In the genomic region with DNA sequence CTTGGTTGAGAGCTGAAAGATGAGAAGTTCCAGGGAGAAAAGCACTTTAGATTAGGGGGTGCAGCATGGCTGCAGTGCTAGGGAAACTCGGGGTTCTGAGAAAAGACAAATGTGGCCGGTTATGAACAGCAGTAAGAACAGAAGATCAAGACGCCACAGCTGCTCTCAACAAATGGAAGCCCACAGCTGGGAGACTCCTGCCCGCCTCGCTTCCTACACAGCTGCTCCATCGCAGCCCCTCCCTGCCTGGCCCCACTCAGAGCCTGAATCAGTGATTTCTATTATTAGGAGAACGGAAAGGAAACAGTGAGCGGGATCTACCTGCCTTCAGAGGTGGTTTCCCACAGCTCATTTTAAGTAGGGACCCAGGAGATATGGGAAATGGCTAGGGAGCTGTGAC, we compare ENCODE assay signal across 16 mouse cellular contexts.
DNase-seq lines count a peak whose midpoint lies in the region; ATAC-seq lines count a peak whose summit lies in the region.
"Had no signal": no experiment of that assay in that cellular context is flagged by ENCODE, and none has a peak within 500 bp of the region (broad histone marks: within the 10 kb centered on the region; RNA-seq: fewer than 3 reads in every experiment).

No protein-coding gene starts in this region.

- H3K36me3 ChIP-seq in forebrain, embryonic 13.5 days (ENCODE audit: poor library complexity, severe bottlenecking) = no peaks in the 10 kb centered on the region
- H3K36me3 ChIP-seq in forebrain, embryonic 10.5 days (replicated peaks) = no peaks in the 10 kb centered on the region
- no peaks in the 10 kb centered on the region for H3K36me3 ChIP-seq in hindbrain, embryonic 13.5 days
- no peaks in the 10 kb centered on the region for H3K36me3 ChIP-seq in hindbrain, embryonic 11.5 days (ENCODE audit: control insufficient read depth, insufficient read depth, low read length)
- H3K36me3 ChIP-seq in midbrain, embryonic 14.5 days (ENCODE audit: control insufficient read depth, insufficient read depth, low read length) = no peaks in the 10 kb centered on the region
- H3K36me3 ChIP-seq in midbrain, embryonic 11.5 days (ENCODE audit: control insufficient read depth, insufficient read depth, low read length) = no peaks in the 10 kb centered on the region
- H3K36me3 ChIP-seq: heart, embryonic 13.5 days had no signal

- H3K4me1 ChIP-seq in forebrain, embryonic 13.5 days = peaks cover 4% of the 10 kb centered on the region; the same call in 1 of the 2 replicates
- no peaks in the 10 kb centered on the region for H3K4me1 ChIP-seq in forebrain, embryonic 10.5 days
- H3K4me1 ChIP-seq in hindbrain, embryonic 13.5 days (replicated peaks) = peaks cover 8% of the 10 kb centered on the region; the same call in 1 of the 2 replicates
- H3K4me1 ChIP-seq in hindbrain, embryonic 11.5 days (replicated peaks; ENCODE audit: control insufficient read depth, insufficient read depth, low read length) = no peaks in the 10 kb centered on the region
- no peaks in the 10 kb centered on the region for H3K4me1 ChIP-seq in midbrain, embryonic 14.5 days (ENCODE audit: control insufficient read depth, insufficient read depth, low read length)
- H3K4me1 ChIP-seq in midbrain, embryonic 11.5 days (ENCODE audit: control insufficient read depth, insufficient read depth, low read length) = no peaks in the 10 kb centered on the region
- H3K4me1 ChIP-seq: heart, embryonic 13.5 days had no signal

- no peak overlapping the region for H3K27ac ChIP-seq in forebrain, embryonic 13.5 days
- H3K27ac ChIP-seq in forebrain, embryonic 10.5 days = no peak overlapping the region
- peak overlapping the region; percentile 55; the same call in 1 of the 2 replicates for H3K27ac ChIP-seq in hindbrain, embryonic 13.5 days
- no peak overlapping the region for H3K27ac ChIP-seq in hindbrain, embryonic 11.5 days (ENCODE audit: low read depth, low read length)
- H3K27ac ChIP-seq in midbrain, embryonic 14.5 days (replicated peaks; ENCODE audit: low read depth, low read length) = peak overlapping the region; percentile 32
- H3K27ac ChIP-seq in midbrain, embryonic 11.5 days (ENCODE audit: low read depth, low read length) = no peak overlapping the region
- H3K27ac ChIP-seq: heart, embryonic 13.5 days; hindbrain, postnatal 0 days had no signal

- H3K9ac ChIP-seq in forebrain, embryonic 13.5 days = no peak overlapping the region
- no peak overlapping the region for H3K9ac ChIP-seq in hindbrain, embryonic 13.5 days
- H3K9ac ChIP-seq in hindbrain, embryonic 11.5 days (ENCODE audit: low read depth, low read length) = no peak overlapping the region
- no peak overlapping the region for H3K9ac ChIP-seq in midbrain, embryonic 14.5 days (replicated peaks; ENCODE audit: low read length)
- H3K9ac ChIP-seq in midbrain, embryonic 11.5 days (ENCODE audit: low read length) = no peak overlapping the region
- H3K9ac ChIP-seq: heart, embryonic 13.5 days had no signal

- H3K4me3 ChIP-seq in forebrain, embryonic 13.5 days = no peak overlapping the region
- no peak overlapping the region for H3K4me3 ChIP-seq in forebrain, embryonic 10.5 days
- H3K4me3 ChIP-seq in hindbrain, embryonic 13.5 days = no peak overlapping the region
- no peak overlapping the region for H3K4me3 ChIP-seq in hindbrain, embryonic 11.5 days (ENCODE audit: low read depth, low read length)
- H3K4me3 ChIP-seq in midbrain, embryonic 14.5 days (replicated peaks; ENCODE audit: low read depth, low read length) = no peak overlapping the region
- no peak overlapping the region for H3K4me3 ChIP-seq in midbrain, embryonic 11.5 days (ENCODE audit: low read depth, low read length)
- H3K4me3 ChIP-seq: heart, embryonic 13.5 days had no signal

- H3K4me2 ChIP-seq in forebrain, embryonic 13.5 days = no peak overlapping the region
- H3K4me2 ChIP-seq in hindbrain, embryonic 13.5 days = no peak overlapping the region
- H3K4me2 ChIP-seq in hindbrain, embryonic 11.5 days (replicated peaks; ENCODE audit: low read depth, low read length) = no peak overlapping the region
- no peak overlapping the region for H3K4me2 ChIP-seq in midbrain, embryonic 14.5 days (ENCODE audit: low read length)
- H3K4me2 ChIP-seq in midbrain, embryonic 11.5 days = no peak overlapping the region
- H3K4me2 ChIP-seq: heart, embryonic 13.5 days had no signal

- DNase-seq in forebrain, embryonic 10.5 days (ENCODE audit: extremely low spot score, low spot score) = no peak
- no peak for DNase-seq in hindbrain, embryonic 11.5 days (ENCODE audit: low spot score)
- DNase-seq in midbrain, embryonic 14.5 days = no peak
- DNase-seq in midbrain, embryonic 11.5 days (ENCODE audit: low spot score, missing footprints) = no peak
- peak; percentile 26 for DNase-seq in right cerebral cortex, adult 18-20 months
- DNase-seq in right cerebral cortex, postnatal 25 days = no peak
- DNase-seq: adrenal gland, postnatal 10 days; cerebellum, adult 18-20 months; cerebellum, postnatal 10 days; gastrocnemius, postnatal 36 days; heart, postnatal 36 days; kidney, adult 11 months had no signal

- 76% methylated on average over 8 of the region's 8 CpGs for WGBS in forebrain, embryonic 13.5 days
- 84% methylated on average over 8 of the region's 8 CpGs for WGBS in forebrain, embryonic 10.5 days
- WGBS in hindbrain, embryonic 13.5 days = 70% methylated on average over 8 of the region's 8 CpGs
- WGBS in hindbrain, embryonic 11.5 days = 82% methylated on average over 8 of the region's 8 CpGs
- 74% methylated on average over 8 of the region's 8 CpGs for WGBS in midbrain, embryonic 14.5 days
- WGBS in midbrain, embryonic 11.5 days = 86% methylated on average over 8 of the region's 8 CpGs

- H3K9me3 ChIP-seq in forebrain, embryonic 13.5 days (replicated peaks) = no peaks in the 10 kb centered on the region
- no peaks in the 10 kb centered on the region for H3K9me3 ChIP-seq in forebrain, embryonic 10.5 days
- H3K9me3 ChIP-seq in hindbrain, embryonic 13.5 days = no peaks in the 10 kb centered on the region
- no peaks in the 10 kb centered on the region for H3K9me3 ChIP-seq in hindbrain, embryonic 11.5 days (ENCODE audit: control insufficient read depth, low read length)
- H3K9me3 ChIP-seq in midbrain, embryonic 14.5 days (ENCODE audit: control insufficient read depth, low read length) = no peaks in the 10 kb centered on the region
- H3K9me3 ChIP-seq in midbrain, embryonic 11.5 days (ENCODE audit: control insufficient read depth, low read length) = no peaks in the 10 kb centered on the region
- H3K9me3 ChIP-seq: heart, embryonic 13.5 days had no signal

- H3K27me3 ChIP-seq in forebrain, embryonic 13.5 days = no peaks in the 10 kb centered on the region
- no peaks in the 10 kb centered on the region for H3K27me3 ChIP-seq in forebrain, embryonic 10.5 days (ENCODE audit: poor library complexity, severe bottlenecking)
- no peaks in the 10 kb centered on the region for H3K27me3 ChIP-seq in hindbrain, embryonic 13.5 days
- no peaks in the 10 kb centered on the region for H3K27me3 ChIP-seq in hindbrain, embryonic 11.5 days (ENCODE audit: control insufficient read depth, insufficient read depth, low read length)
- H3K27me3 ChIP-seq in midbrain, embryonic 14.5 days (ENCODE audit: control insufficient read depth, insufficient read depth, low read length) = no peaks in the 10 kb centered on the region
- no peaks in the 10 kb centered on the region for H3K27me3 ChIP-seq in midbrain, embryonic 11.5 days (ENCODE audit: control insufficient read depth, insufficient read depth, low read length)
- H3K27me3 ChIP-seq: heart, embryonic 13.5 days had no signal

- 0 out of 2 replicates have a peak, but pooled peaks have one; percentile 27 for ATAC-seq in forebrain, embryonic 13.5 days
- ATAC-seq in hindbrain, embryonic 13.5 days (ENCODE audit: low FRiP score) = no peak
- ATAC-seq in hindbrain, embryonic 11.5 days (ENCODE audit: low FRiP score) = no peak
- ATAC-seq in midbrain, embryonic 14.5 days (ENCODE audit: low FRiP score, low TSS enrichment) = no peak
- ATAC-seq in midbrain, embryonic 11.5 days (ENCODE audit: low FRiP score) = no peak
- ATAC-seq: hindbrain, postnatal 0 days had no signal

Comparison
In these comparisons a context has a peak if more than half of its experiments do, and no peak if none do; other contexts are left out.
1. H3K27ac ChIP-seq: peak in hindbrain, embryonic 13.5 days (single experiment) and midbrain, embryonic 14.5 days (single experiment); none in forebrain, embryonic 13.5 days (single experiment), forebrain, embryonic 10.5 days (single experiment), hindbrain, embryonic 11.5 days (single experiment) and midbrain, embryonic 11.5 days (single experiment).